Mouse (Mus musculus) olfactory bulb, adult 2 months (tissue): Measurements from ENCODE around the gene Fam174b.

Experiments
- CTCF ChIP-seq: fragments of 200-500 bp; IDR thresholded peaks from 2 replicates; pipeline ENCODE4 v1.5.1; 2012; ENCODE audit warnings: low read depth, mild to moderate bottlenecking, low read length, moderate library complexity; ENCODE audit not compliant: insufficient read depth
- POLR2A ChIP-seq: fragments of 200-500 bp; IDR thresholded peaks from 2 replicates; pipeline ENCODE4 v1.6.1; 2012; ENCODE audit warnings: mild to moderate bottlenecking, low read depth, low read length, moderate library complexity; ENCODE audit not compliant: insufficient read depth

DNA sequence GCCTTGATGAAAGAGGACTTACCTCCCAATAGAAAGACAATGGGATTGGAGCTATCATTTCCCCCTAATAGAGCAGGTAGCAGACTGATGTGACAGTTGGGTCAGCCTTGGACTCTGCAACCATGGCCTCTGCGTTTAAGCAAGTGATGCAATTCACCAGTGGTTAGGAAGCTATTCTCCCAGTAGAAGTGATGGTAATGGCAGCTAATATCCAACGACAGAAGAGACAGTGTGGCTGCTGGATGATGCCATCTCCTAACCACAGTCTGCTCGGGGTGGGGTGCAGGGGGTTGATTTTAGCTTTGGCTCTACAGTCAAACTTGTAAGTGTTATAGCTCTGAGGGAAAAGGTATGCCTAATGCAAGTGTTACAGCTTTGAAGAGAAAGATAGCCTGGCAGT lies 18.3 kb upstream of the Fam174b start:
- no peak for TF ChIP-seq CTCF
- TF ChIP-seq POLR2A: no peak
